Mouse (Mus musculus) R1 (cell line): Measurements from ENCODE around the gene BC030867.
A peak's percentile ranks its signal among the peaks of the same experiment; 100 is the strongest.

Experiments
- DNase-seq: peaks from one replicate; pipeline ENCODE4 v3.0.0-alpha.2; 2018; ENCODE audit warnings: low read depth, low spot score

The BC030867 gene

DNA sequence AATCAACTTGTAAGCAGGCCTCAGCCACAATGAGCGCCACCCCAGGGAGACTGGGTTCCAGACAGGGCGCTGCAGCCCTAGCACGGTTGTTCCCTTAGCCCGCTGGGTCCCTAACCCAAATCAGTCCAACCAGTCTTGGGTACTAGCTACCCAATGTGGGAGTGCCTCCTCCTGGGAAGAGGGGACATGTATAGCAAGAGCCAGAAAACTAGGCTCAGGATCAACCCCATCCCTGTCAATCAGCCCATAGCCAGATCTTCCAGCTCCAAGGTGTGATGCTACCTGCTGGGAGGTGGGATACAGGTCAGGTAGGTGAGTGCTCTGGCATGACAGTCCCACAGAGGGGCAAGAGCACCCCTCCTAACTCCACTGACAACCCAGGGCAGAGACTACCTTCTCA is 41.5 kb downstream of the BC030867 start:
- no peak for DNase-seq

DNA sequence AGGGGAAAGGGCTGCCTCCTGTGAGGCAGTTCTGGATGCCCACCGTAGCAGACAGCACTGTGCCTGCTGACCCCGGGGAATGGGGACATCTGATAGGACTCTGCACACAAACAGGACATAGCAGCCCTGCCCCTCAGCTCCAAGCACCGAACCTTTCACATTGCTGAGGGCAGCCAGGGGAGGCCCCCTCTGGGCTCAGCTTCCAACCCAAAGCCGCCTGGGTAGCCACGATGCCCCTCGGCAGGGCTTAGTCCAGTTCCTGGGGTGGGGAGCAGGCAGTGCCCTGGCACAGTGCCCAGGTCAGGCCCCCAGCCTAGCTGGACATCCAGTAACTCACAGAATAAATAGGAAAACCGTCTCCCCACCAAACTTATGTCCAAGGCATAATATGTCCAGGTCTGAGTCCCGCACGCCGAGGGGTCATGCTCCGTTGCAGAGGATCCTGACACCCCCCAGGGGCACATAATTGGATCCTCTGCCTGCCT is 42.4 kb downstream of the BC030867 start:
- DNase-seq = no peak

DNA sequence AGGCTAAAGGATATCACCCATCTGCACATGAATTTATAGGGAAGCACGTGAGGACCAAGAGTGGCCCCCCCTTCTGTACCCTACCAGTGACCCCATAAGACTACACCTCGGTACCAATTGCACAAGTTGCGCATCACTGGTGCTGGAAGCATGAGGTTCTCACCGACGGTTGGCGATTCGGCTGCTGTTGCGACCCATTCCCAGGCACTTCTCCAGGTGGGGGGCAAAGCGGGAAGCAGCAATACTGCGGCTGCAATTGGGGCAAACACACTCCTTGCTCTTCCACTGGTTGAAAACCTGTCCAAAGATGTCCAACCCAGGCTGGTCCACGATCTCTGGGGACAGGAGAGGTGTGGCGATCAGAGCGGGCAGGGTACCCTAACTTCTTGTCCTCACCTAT is 45.3 kb downstream of the BC030867 start:
- no peak for DNase-seq

DNA sequence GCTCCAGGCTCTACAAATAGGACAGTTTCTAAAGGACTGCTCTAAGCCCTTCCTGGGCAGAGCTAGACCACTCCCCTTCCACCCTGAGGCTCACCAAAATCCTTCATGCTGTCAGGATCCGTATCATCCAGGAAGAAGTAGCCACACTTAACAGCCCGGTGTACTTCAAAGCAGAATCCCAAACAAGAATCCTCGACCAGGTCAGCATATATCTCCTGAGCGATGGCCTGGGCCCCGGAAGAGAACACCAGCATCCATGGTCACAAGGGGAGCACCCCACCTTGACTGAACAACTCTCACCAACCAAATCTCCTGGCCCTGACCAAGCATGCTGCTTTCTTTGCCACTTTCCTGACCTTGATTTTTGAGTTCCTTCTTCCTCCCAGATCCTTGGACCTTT is 45.7 kb downstream of the BC030867 start:
- no peak for DNase-seq

DNA sequence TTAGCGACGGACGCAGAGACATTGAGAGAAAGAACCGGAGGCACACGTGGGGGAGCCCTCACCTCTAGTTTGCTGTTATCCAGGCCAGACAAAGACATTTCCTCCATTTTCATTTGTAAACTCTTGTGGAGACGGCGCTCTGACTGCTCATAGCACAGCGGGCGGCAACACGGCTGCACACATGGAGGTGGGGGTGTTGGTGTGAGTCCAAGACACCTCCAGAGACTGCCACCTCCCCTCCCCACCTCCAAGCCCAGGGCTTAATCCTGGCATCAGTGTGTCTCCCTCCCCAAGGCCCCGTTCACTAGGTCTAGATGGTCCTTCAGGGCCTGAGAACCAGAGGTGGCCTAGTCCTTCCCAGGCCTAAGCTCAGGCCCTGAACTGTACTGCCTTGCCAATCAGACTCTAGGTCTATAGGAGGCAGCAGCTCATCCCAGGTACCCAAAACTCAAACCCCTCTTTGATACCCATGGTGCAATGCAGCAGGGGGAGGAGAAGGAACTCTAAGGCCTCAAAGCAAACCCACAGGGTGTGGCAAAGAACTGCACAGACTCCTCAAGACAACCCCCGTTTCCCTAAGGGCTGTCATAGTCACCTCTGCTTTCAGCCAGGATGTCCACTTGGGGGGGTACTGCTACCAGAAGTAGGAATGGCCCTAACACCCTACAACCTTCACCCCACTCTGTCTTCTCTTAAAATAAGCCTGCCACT is 46.4 kb downstream of the BC030867 start:
- peak; percentile 81 for DNase-seq

DNA sequence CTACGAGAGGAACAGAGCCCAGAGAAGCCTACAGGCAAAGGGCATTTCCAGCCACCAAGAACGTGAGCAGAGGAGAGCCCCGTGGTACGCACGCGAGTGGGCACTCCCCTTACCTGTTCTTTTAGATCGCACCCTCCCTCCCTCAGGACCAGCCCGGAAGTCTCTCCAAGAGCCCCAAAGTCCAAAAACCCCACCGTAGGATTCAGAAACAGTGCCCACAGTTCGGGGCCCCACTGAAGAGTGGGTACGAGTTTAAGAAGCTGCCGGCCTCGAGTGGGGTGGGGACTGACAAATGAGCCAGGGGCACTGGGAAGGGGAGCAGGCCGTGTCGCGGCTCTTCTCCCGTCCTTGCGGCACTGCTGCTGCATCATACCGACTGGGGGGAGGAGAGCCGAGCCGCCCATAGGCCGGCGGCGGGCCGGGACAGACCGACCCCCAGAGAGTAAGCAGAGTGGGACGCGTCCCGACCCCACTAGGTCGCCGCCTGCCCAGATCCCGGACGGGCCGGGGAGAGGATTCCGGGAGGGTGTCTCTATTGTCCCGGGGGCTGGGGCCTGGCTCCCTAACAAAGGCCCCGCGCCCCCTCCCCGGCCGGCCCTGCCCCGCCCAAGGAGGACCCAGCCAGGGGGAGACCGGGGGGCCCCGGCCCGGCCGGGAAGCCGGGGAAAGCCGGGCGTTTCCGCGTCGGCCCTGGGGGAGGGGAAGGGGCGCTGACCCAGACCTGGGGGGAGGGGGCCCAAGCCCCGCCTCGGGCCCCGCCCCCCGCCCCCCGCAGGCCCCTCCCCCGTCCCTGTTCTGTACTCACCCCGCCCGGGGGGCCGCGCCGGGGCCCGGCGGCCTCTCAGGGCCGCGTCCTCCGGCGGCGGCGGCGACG is 47.2 kb downstream of the BC030867 start:
- DNase-seq = peak; percentile 58

DNA sequence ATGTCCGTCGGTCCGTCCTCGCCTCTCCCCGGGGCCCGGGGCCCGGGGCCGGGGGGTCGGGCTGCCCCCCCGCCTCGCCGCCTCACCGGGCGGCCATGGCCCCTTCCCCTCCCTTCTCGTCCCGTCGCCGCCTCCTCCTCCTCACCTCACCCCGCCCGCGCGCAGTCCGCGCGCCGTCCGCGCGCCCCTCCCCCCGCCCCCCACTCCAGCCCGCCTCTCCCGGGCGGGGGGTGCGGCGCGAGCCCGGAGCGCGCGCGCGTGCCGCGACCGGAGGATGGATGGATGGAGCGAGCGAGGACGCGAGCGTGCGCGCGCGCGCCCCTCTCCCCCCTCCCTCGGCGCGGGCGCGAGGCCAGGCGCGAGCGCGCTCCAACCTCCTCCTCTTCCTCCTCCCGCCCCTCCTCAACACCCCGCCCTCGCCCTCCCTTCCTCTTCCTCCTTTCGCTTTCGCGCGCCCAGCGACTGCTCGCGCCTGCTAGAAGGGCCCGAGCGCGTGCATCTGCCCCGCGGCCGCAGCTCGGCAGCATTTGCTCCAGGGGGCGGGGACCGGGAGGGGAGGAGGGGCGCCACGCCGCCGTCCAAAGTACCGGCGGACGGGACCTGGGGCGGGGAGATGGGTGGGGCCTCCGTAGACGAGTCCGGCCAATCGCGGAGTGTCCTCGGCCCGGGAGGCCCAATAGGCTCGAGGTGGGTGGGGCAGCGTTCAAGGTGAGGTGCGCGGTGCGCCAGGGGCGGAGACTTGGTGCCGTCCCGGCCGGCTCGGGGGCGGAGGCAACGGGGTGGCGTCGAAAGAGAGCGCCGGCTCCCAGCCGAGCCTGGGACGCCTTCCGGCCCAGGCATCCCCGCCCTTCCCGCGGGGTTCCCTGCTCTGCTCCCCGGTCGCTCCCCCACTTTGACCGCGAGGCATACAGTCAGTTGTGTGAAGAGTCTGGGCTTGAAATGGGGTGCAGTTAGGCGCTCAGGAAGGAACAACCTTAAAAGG is 48.1 kb downstream of the BC030867 start, which contains the start of gene Atxn7l3:
TSS of gene Atxn7l3 (minus strand) at position 141 of the 982 bp plus-strand sequence.
- DNase-seq = peak; percentile 99

DNA sequence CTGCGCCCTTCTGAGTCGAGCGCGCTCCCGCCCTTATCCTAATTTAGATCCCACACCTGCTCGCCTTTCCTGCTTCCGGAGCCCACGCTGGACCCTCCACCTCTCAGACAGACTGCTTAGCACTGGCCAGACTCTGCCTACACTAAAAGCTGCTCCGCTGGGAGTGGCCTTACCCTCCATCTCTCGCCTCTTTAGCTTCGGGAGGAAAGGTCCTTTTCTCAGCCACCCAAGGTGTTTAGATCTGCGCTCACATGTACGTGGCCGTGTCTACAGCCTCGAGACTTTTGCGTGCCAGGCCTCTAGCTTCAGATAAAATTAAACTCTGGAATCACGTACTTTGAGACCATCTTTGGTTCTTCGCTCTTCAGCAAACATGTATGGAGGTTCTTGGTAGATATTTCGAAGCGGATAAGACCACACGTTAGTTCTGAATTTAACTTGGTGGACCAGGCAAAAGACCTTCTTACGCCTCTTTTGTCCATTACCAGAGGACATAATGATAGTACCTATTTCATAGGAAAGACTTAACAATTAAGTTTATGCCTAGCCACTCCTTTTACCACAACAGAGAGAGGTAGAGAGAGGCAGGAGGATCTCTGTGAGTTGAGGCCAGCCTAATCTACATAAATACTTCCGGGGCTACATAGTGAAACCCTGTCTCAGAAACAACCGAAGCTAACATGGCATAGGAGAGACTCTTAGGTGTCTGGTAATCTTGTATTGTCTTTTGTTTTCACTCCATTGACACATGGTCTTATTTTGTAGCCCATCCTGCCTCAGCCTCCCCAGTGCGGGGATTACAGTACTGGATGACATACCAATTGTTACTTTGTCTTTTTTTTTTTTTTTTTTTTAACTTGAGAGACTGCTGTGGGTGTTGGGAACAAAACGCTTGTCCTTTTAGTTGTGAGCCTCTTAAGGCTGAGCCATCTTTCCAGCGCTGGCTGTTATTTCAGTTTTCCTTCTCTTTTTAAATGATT is 49.2 kb downstream of the BC030867 start:
- peak; percentile 64 for DNase-seq

DNA sequence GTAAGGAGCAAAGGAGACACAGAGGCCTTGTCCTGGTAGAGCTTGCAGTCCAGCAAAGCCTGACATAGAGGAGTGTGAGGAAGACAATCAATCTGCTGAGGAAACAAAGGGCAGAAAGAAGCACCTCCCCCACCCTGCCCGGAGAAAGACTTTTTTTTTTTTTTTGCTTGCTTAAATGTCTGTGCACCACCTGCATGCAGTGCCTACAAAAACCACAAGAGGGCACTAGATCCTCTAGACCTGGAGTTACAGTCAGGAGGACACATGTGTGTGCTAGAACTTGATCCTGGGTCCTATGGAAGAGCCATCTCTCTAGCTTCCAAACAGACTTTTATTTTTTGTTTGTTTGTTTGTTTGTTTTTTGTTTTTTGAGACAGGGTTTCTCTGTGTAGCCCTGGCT is 51.2 kb downstream of the BC030867 start:
- DNase-seq = peak; percentile 95

DNA sequence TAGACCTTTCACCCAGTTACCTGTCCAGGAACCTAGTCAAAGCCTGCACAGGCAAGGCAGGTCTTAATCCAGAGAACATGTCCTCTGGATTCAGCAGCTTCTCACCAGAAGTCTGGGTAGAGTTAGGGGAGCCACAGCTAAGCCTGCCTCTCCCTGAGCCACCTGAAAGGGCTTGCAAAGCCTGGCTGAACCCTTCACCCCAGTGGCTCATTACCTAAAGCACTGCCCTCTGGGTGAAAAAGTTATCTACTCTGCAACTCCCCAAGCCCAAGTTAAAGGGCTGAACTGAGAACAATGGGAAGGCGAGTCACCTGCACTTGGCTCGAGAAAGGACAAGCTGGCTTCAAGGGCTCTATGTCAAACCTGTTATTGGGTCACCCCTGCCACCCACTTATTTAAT is 55.5 kb downstream of the BC030867 start:
- DNase-seq = peak; percentile 59

DNA sequence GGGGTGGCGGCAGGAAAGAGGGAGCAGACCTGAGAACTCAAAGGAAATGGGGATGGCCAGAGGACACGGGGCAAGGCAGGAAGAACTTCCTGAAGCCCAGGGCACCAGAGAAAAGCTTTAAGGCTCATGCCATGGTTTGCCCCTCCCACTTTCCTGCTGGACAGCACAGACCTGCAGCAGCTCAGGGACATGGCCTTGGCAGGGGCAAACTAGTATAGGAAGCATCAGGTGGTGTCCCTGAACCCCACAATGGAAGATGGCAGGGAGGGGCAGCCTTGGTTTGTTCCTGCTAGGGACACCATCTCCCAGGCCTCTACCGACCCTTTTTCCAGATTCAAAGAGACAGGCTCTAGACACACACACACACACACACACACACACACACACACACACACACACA is 56.7 kb downstream of the BC030867 start:
- DNase-seq = no peak

DNA sequence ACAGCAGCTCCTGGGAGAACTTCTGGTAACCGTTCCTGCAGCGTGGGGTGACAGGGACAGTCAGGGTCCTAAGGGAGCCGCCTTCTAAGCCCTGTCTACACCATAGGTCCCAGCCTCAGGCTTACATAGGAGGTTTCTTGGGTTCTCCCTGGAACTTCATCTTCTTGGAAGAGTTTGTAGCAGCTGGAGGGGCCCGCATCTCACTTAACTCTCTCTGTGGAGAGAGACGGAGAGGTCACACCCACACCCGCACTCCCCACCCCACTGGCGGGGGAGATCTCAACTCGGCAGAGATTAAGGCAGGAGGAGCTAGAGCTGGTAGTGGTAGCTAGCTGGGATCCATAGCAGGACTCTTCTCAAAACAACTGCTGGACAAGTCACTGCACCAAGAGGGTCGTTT is 59.4 kb downstream of the BC030867 start:
- DNase-seq = no peak

DNA sequence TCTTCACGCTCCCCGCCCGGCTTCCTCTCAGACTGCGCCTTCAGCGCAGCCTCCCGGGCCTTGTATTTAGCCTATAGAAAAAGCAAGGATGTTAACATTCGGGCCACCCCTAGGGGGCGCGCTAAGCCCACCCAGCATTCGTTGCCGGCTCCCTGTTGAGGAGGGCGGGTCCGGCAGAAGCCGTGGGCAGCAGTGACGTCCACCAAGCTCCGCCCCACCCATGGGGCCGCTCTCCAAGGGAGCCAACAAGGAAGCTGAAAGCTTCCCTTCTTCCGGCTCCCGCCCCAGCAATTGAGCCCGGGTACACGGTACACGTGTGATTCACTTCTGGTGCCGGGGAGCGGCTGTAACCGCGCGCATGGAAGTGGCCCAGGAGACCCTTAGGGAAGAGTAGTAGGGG is 60.3 kb downstream of the BC030867 start:
- DNase-seq = peak; percentile 93

DNA sequence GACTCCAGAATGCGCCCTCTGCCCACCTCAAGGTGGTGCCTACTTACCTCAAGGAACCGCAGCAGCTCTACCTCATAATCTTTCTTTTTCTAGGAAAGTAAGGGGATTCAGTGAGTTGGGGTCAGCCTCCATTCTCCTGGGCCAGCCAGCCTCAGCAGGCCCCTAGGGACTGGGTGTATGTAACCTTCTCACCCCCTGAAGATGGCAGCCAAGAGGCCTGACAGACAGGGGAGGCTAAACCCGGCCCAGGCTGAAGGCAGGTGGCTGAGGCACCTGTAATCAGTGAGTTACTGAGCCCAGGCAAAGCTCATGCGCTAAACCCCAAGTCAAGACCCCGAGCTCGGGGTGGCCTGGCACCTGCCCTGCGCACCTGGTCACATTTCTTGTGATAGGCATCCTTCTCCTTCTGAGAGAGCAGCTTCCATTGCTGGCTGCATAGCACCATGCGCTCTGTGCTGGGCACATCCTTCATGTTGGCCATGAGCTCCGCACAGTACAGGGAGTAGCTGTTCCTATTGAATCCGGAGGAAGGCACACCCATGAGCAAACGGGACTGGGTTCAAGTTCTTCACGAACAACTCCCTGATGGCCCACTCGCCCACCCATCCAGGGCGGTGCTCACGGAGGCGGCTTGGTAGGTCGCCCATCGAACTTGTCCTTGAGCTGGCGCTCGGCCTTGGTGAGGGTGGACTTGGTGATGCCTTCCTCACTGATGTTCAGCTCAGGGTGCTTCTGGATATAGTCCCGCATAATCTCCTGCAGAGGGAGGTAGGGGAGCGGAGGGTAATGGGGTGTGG is 61.3 kb downstream of the BC030867 start:
- DNase-seq = no peak

DNA sequence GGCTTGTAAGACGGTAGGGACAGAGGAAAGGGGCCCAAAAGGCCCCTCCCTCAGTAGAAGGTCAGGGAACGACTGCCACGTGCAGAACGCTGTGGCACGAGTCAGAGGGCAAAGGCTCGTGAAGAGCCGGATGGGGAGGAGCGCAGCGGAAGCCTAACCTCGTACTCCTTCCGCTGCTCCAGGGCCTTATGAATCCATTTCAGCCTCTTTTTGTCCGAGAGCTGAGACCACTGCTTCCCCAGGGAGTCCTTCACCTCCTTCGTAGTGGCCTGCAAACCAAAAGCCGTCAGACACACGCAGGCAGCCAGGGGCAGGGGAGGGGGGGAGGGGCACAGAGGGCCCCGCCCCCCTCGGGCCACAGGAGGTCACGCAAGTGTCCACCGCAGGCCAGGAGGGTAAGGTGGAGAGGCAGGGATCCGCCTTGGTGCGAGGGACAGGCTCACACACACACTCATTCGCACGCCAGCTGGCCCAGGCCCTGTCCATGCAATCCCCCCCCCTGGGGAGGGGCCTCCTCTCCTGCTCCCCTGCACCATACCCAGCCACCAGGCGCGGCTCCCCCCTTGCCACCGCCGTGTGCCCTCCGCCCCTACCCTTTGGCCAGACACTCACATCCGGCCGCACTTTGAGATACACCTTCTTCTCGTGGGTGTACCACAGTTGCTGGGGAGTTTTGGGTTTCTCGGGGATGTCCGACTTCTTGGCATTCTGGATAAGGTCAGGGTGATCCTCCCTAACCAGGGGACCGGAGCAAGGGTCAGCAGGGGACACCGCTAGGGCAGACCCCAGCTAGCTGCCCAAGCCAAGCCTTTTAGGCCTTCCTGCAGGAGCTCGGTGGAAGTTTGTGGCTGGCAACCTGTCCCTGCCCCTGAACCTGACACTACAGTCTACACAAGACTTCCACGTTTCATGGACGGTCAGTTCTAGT is 62.4 kb downstream of the BC030867 start:
- peak; percentile 69 for DNase-seq

DNA sequence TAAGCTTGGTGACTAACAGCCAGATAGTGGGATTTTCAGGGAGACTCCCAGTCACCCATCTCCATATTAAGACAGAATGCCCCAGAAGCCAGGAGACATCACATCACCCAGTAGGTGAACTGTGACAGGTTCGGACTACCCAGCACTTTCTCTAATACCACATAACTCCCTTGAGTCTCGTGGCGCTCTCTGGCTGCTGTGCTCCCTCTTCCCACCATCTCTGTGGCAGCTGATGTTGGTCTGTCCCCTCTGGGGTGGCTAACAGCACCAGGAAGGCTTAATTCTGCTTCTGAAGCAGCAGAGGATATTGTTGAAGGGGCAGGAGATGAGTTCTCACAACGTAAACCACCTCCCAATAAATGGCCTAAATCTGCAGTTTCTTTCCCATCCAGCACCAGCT is 63.3 kb downstream of the BC030867 start:
- no peak for DNase-seq

DNA sequence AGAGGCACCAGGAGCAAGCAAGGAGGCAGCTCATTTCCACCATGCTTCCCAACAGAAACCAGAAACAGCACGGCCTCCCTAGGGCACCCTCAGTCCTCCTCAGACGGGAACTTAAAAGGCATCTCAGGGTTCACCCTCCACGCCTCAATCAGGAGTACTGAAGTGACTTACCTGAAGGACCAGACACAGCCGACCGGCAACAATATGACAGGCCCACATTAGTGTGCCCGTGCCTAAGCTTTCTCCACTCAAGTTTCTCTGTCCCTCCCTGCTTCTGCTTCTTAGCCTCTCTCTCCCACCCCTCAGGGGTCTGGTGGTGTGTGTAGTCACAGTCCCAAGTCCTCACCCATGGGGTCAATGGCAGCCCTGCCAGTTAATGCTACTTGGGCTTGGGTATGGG is 63.9 kb downstream of the BC030867 start:
- no peak for DNase-seq

DNA sequence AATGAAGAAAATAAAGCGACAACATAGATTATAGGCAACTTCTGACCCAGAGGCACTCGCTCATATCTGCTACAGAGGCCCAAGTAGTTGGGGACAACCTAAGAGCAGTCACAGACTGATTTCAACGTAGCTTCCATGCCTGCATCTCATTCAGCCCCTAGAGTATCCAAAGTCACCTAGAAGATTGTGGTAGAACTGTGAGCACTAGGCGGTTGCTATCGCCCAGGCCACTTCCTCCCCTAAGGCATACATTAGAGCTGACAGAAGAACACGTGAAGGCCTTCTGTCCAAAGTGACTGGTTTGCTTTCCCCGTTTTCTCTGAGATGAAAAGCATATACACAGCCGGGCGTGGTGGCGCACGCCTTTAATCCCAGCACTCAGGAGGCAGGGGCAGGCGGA is 65.6 kb downstream of the BC030867 start:
- no peak for DNase-seq
